Mouse (Mus musculus) intestine, postnatal 0 days (tissue): ENCODE measurements around the gene Dnttip2. TPM values are rescaled to one million over a fixed set of nuclear protein-coding genes. Genes with fewer than 3 reads are reported as not detected.

ENCODE experiments used
- ATAC-seq: fragments of 200-750 bp; cut with Nextera tagmentation; 2 replicates; pipeline ENCODE4 v1.8.0; 2017; ENCODE audit warnings: mild to moderate bottlenecking, moderate TSS enrichment, moderate library complexity
- H3K27ac ChIP-seq: fragments of 300-500 bp; sonication (generic); 2 replicates; pipeline ENCODE4 v1.5.1; 2014; ENCODE audit warnings: mild to moderate bottlenecking, low read depth, low read length, moderate library complexity
- H3K27me3 ChIP-seq: fragments of 300-500 bp; sonication (generic); replicated peaks from 2 replicates; pipeline ENCODE4 v1.6.1; 2014; ENCODE audit warnings: low read length, mixed read lengths; ENCODE audit not compliant: control insufficient read depth, insufficient read depth
- H3K36me3 ChIP-seq: fragments of 300-500 bp; sonication (generic); 2 replicates; pipeline ENCODE4 v1.6.1; 2014; ENCODE audit warnings: mild to moderate bottlenecking, moderate library complexity; ENCODE audit not compliant: control insufficient read depth, insufficient read depth
- H3K4me1 ChIP-seq: fragments of 300-500 bp; sonication (generic); replicated peaks from 2 replicates; pipeline ENCODE4 v1.6.1; 2014; ENCODE audit warnings: antibody characterized with exemption, low read length, mixed read lengths; ENCODE audit not compliant: control insufficient read depth, insufficient read depth
- H3K4me2 ChIP-seq: fragments of 300-500 bp; sonication (generic); replicated peaks from 2 replicates; pipeline ENCODE4 v1.6.1; 2014; ENCODE audit warnings: low read depth, mild to moderate bottlenecking, moderate library complexity
- H3K4me3 ChIP-seq: fragments of 300-500 bp; sonication (generic); 2 replicates; pipeline ENCODE4 v1.5.1; 2014; ENCODE audit warnings: low read depth, low read length
- H3K9ac ChIP-seq: fragments of 300-500 bp; sonication (generic); 2 replicates; pipeline ENCODE4 v1.6.1; 2014; ENCODE audit warnings: mild to moderate bottlenecking, low read depth, low read length
- H3K9me3 ChIP-seq: fragments of 300-500 bp; sonication (generic); 2 replicates; pipeline ENCODE4 v1.6.1; 2016; ENCODE audit warnings: mixed run types; ENCODE audit not compliant: control insufficient read depth
- CTCF ChIP-seq: sonication (generic); IDR thresholded peaks from 2 replicates; pipeline ENCODE4 v1.5.1; 2016; ENCODE audit warnings: low read depth, mild to moderate bottlenecking, control low read depth, antibody characterized with exemption, moderate library complexity
- WGBS: fragments of 180-500 bp; shearing (Covaris S2); extraction: QIAGEN DNeasy Blood & Tissue Kit; methylation state at CpG from one replicate; pipeline ENCODE4 v1.1.7; 2014; 5-methylcytosine and 5-hydroxymethylcytosine counted together
- microRNA counts: library from miRNA; unstranded; fragments of <30 nt; microRNA quantifications from one replicate; lab custom pipeline; 2016
- microRNA-seq: library from miRNA; unstranded; fragments of <30 nt; microRNA quantifications from one replicate; pipeline ENCODE4, GENCODE M21; 2016
- polyA plus RNA-seq: library from polyadenylated mRNA; unstranded; fragments of >200 nt; fragmentation: Nextera tagmentation; extraction: Ambion mirVana; gene quantifications from 2 replicates; pipeline ENCODE4 v1.2.1, GENCODE M21; 2015

Dnttip2 gene
- polyA plus RNA-seq, 1 experiment from 2014 or later = 42.4 TPM

DNA sequence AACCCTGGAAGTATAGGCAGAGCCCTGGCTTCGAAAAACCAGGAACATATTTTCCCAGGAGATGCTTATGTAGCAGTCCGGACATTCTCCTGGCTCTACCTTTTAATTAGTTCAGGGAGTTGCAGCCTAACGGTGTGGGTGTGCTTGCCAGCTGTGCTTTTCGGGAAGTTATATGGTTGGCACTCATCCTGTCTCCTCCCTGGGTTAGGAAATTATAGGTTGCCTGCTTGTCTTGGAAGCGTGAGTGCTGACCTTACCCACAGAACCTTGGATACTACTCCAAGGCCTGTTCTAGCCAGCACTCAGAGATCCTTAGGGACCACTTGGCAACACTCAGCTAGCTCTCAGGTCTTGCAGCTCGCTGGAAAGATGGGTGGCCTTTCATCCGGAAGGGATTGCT is 59.7 kb downstream of the Dnttip2 start:
- no peak for ATAC-seq
- no peak for TF ChIP-seq CTCF

DNA sequence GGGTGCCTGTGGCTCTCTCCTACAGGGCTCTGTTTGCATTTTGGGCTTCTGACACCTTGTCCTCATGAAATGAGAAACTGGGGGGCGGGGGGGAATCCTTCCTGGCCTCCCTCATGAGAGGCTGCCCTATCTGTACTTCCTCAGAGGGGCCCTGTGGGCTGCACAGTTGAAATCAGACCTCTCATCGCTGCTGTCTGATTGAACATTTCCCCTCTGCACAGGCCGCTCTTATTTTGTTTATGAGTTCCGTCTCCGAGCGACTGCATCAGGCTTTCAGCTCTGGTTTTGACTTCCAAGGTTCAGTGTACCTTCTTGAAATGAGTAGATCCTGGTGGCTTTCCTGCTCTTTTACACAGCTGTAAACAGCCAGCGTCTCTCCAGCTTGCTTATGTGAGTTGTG is 60.2 kb downstream of the Dnttip2 start:
- H3K36me3 ChIP-seq = no peaks in the 10 kb centered on the region
- no peak for TF ChIP-seq CTCF
- H3K27me3 ChIP-seq = no peaks in the 10 kb centered on the region
- WGBS = 56% methylated on average over 7 of the region's 7 CpGs
- H3K4me2 ChIP-seq = no peak overlapping the region
- ATAC-seq = no peak
- H3K9ac ChIP-seq = no peak overlapping the region
- H3K27ac ChIP-seq = no peak overlapping the region
- no peaks in the 10 kb centered on the region for H3K9me3 ChIP-seq
- H3K4me1 ChIP-seq = no peaks in the 10 kb centered on the region
- H3K4me3 ChIP-seq = no peak overlapping the region

More for the DNA sequence above, 59.7 kb downstream of the Dnttip2 start:
- no peak overlapping the region for H3K4me2 ChIP-seq
- no peaks in the 10 kb centered on the region for H3K9me3 ChIP-seq
- no peak overlapping the region for H3K27ac ChIP-seq
- H3K9ac ChIP-seq = no peak overlapping the region
- H3K36me3 ChIP-seq = no peaks in the 10 kb centered on the region
- no peak overlapping the region for H3K4me3 ChIP-seq
- H3K4me1 ChIP-seq = no peaks in the 10 kb centered on the region
- H3K27me3 ChIP-seq = no peaks in the 10 kb centered on the region
- whole genome bisulfite sequencing = 59% methylated on average over 7 of the region's 7 CpGs

MicroRNAs encoded within 50 kb of the gene (microRNA counts, 519-probe panel; counts per million panel counts)
- 781 counts per million, percentile 3 among the panel's probes with 10 or more counts for microRNA mmu-miR-760 (lab: Ali Mortazavi, UCI)

Small RNA genes lying within 50 kb of the gene (microRNA-seq; reads per million reads assigned to microRNA genes)
- gene Gm22903 = not detected
- gene Mir760 = 13.9 reads per million, percentile 25 among the genes with 10 or more reads in this experiment

Other genes with a start within 250 kb of the Dnttip2 start
- gene Abca4, start 229.9 kb upstream of the Dnttip2 start, polyA plus RNA-seq = 0.56 and 0.92 TPM in 2 replicates
- 382 and 400 TPM in 2 replicates for gene Gclm, start 28.8 kb upstream of the Dnttip2 start, polyA plus RNA-seq
- gene Bcar3, start 19.7 kb downstream of the Dnttip2 start, polyA plus RNA-seq = 33.5 and 33.8 TPM in 2 replicates